Mouse (Mus musculus) brain, embryonic 14.5 days (tissue): Measurements from ENCODE around the gene 1810043G02Rik. TPM values are rescaled to one million over a fixed set of nuclear protein-coding genes. Genes with fewer than 3 reads are reported as not detected.
"Not testable (repeated sequence)": the region's sequence is repeated elsewhere in the genome, so short reads cannot be mapped to it uniquely, and the experiment has no call there.

Source experiments
- DNase-seq: peaks from one replicate; pipeline ENCODE4 v3.0.0-alpha.2; 2011; ENCODE audit warnings: low read depth
- CTCF ChIP-seq: fragments of 200-500 bp; IDR thresholded peaks from 2 replicates; pipeline ENCODE4 v1.5.1; 2012; ENCODE audit warnings: inconsistent platforms, mild to moderate bottlenecking, moderate library complexity, borderline replicate concordance; ENCODE audit not compliant: insufficient read depth, insufficient read length; ENCODE audit errors: extremely low read depth
- POLR2A ChIP-seq: fragments of 200-500 bp; IDR thresholded peaks from 2 replicates; pipeline ENCODE4 v1.6.1; 2012; ENCODE audit warnings: mild to moderate bottlenecking, inconsistent platforms, borderline replicate concordance; ENCODE audit not compliant: poor library complexity, insufficient read depth, insufficient read length, severe bottlenecking; ENCODE audit errors: extremely low read depth
- polyA plus RNA-seq: library from polyadenylated mRNA; depleted of rRNA; stranded (reverse); fragments of >200 nt; gene quantifications from 2 replicates; pipeline ENCODE4 v1.2.3, GENCODE M21; 2012; rRNA removed

The 1810043G02Rik gene
- polyA plus RNA-seq, 1 experiment = 54.5 TPM

DNA sequence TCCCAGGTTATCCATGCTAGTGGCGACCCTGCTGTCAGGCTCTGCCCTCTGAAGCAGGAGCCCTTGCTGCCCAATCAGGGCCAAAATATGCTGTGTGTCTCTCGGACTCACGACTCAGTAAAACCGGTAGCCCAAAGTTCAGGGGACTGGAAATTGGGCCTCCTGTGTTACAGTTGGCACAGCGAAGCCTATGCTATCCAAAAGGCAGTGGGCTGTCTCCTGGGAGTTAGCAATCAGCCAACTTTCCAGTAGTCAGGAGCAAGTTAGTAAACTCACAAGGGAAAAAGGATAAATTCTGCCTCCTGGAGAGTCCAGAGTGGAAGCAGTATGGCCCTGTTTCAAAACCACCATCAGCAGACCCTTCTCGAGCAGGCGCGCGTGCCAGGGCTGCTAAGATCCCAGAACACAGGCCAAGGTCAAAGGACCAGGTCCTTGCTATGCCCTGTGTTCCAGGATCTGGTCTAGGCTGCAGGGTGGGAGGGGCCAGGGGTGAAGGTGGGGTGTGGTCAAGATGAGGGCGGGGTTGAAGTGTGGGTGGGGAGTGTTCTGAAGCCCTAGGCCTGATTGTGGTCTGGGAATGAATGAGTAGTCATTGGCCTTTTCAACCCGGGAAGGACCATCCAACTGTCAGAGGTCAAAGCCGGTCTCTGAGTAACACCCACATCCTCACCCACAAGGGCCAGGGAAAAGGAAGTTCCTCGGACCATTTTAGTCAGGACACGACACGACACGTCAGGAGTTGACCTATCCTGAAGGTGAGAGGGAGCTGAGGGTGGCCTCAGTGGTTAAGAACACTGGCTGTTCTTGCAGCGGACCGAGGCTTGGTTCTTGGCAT is 34.6 kb downstream of the 1810043G02Rik start:
- no peak for TF ChIP-seq CTCF
- no peak for TF ChIP-seq POLR2A
- no peak for DNase-seq

GRCm38 (mm10) chr10:78015489-78015888 is 37.2 kb downstream of the 1810043G02Rik start:
- DNase-seq = no peak

DNA sequence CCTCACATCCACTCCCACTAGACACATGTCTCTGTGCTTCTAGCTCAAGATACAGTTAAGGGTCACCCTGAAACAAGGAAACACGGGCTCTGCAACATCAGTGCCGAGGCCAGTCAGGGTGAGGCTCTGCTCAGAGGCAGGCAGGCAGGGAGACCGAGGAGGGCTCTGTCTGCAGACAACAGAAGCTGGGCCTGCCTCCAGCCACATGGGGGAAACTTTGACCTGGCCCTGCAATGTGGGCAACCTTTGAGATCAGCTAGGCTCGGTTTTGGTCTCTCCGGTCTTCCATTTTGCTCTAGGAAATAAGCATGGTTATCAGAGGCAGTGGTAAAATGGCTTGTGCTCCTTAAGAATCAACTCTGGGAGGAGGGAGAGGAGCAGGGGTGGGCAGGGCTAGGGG is 38.0 kb downstream of the 1810043G02Rik start:
- TF ChIP-seq CTCF (no peak), POLR2A (no peak)
- DNase-seq = no peak

More at GRCm38 (mm10) chr10:78015489-78015888, 37.2 kb downstream of the 1810043G02Rik start:
- no peak for TF ChIP-seq POLR2A
- no peak for TF ChIP-seq CTCF

- peak; percentile 89 for DNase-seq
- no peak for TF ChIP-seq POLR2A
- peak; percentile 97 for TF ChIP-seq CTCF
Measured at GRCm38 (mm10) chr10:78018797-78019203, 40.5 kb downstream of the 1810043G02Rik start.

GRCm38 (mm10) chr10:78019291-78019690 is 41.0 kb downstream of the 1810043G02Rik start:
- no peak for TF ChIP-seq POLR2A
- TF ChIP-seq CTCF = no peak
- DNase-seq = no peak

- DNase-seq = not testable (repeated sequence)
Measured at GRCm38 (mm10) chr10:78019984-78020383, 41.7 kb downstream of the 1810043G02Rik start.

GRCm38 (mm10) chr10:78025453-78025852 is 47.1 kb downstream of the 1810043G02Rik start:
- DNase-seq = peak; percentile 9

DNA sequence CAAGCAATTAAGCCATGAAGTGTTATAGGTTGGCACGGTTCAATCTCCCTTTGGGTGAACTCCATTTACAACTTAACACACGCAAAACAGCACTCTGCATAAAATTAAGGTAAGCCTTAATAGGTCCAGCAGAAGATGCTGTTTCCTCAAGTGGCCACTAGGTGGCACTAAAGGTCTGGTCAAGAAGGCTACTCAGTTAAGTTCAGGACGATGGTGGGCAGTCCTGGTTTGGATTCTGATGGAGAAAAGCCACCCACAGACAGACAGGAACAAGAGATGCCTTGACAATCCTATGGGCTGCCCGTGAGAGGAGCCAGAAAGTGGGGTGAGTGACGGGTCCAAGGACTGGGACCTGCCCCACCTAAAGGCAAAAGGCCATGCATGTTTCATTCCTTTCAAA is 49.8 kb downstream of the 1810043G02Rik start:
- DNase-seq = peak; percentile 93
- no peak for TF ChIP-seq POLR2A
- peak; percentile 90 for TF ChIP-seq CTCF

GRCm38 (mm10) chr10:78029080-78029479 is 50.8 kb downstream of the 1810043G02Rik start:
- no peak for TF ChIP-seq POLR2A
- no peak for TF ChIP-seq CTCF
- no peak for DNase-seq

DNA sequence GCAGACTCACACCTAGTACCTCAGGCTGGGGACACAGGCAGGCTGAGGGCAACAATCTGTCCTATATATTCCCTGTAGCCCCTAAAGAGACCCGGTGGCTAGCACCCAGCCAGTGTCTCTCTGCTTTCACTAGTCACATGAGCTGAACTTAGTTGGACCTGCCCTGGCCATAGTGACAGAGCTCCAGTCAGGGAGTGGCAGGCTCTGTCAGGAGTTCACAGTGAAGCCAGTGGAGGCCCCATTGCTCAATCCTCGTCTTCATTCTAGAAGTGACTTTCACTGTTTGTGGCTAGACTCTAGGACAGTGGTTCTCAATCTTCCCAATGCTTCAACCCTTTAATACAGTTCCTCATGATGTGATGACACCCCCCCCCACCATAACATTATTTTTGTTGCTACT is 53.7 kb downstream of the 1810043G02Rik start:
- TF ChIP-seq POLR2A = no peak
- TF ChIP-seq CTCF = no peak
- DNase-seq = no peak

Other genes starting within 250 kb of the 1810043G02Rik start
- not detected in 2 replicates for gene Gm18596, start 235.9 kb upstream of the 1810043G02Rik start, polyA plus RNA-seq
- gene Gm9736, start 227.2 kb upstream of the 1810043G02Rik start, polyA plus RNA-seq = not detected in 2 replicates
- gene Gm3233, start 218.8 kb upstream of the 1810043G02Rik start, polyA plus RNA-seq = not detected in 2 replicates
- gene Gm3238, start 207.2 kb upstream of the 1810043G02Rik start, polyA plus RNA-seq = not detected in 2 replicates
- gene Gm7138, start 201.6 kb upstream of the 1810043G02Rik start, polyA plus RNA-seq = not detected in 2 replicates
- not detected in 2 replicates for gene Gm3250, start 196.0 kb upstream of the 1810043G02Rik start, polyA plus RNA-seq
- gene Gm7137, start 190.3 kb upstream of the 1810043G02Rik start, polyA plus RNA-seq = not detected in 2 replicates
- not detected in 2 replicates for gene Gm9639, start 183.4 kb upstream of the 1810043G02Rik start, polyA plus RNA-seq
- gene Gm19668, start 179.4 kb upstream of the 1810043G02Rik start, polyA plus RNA-seq = not detected in 2 replicates
- not detected in 2 replicates for gene Gm9507, start 166.7 kb upstream of the 1810043G02Rik start, polyA plus RNA-seq
- 0.14 TPM in 1 of 2 replicates, not detected in the other for gene Gm2696, start 163.8 kb upstream of the 1810043G02Rik start, polyA plus RNA-seq
- not detected in 2 replicates for gene Krtap10-4, start 151.4 kb upstream of the 1810043G02Rik start, polyA plus RNA-seq
- not detected in 2 replicates for gene Krtap10-10, start 142.6 kb upstream of the 1810043G02Rik start, polyA plus RNA-seq
- not detected in 2 replicates for gene Gm36176, start 131.7 kb upstream of the 1810043G02Rik start, polyA plus RNA-seq
- 0.10 TPM in 1 of 2 replicates, not detected in the other for gene Gm10318, start 125.7 kb upstream of the 1810043G02Rik start, polyA plus RNA-seq
- gene Gm3285, start 116.5 kb upstream of the 1810043G02Rik start, polyA plus RNA-seq = not detected in 2 replicates
- gene Lrrc3, start 76.0 kb upstream of the 1810043G02Rik start, polyA plus RNA-seq = 9.5 and 15.3 TPM in 2 replicates
- 6.3 and 6.5 TPM in 2 replicates for gene Trpm2, start 8.0 kb upstream of the 1810043G02Rik start, polyA plus RNA-seq
- 146 and 161 TPM in 2 replicates for gene Pfkl, start 31.6 kb downstream of the 1810043G02Rik start, polyA plus RNA-seq
- not detected in 2 replicates for gene Dnmt3l, start 63.4 kb downstream of the 1810043G02Rik start, polyA plus RNA-seq
- 0.55 and 0.74 TPM in 2 replicates for gene Aire, start 65.1 kb downstream of the 1810043G02Rik start, polyA plus RNA-seq
- gene Icosl, start 90.8 kb downstream of the 1810043G02Rik start, polyA plus RNA-seq = 1.2 and 1.3 TPM in 2 replicates
- gene D10Jhu81e, start 191.3 kb downstream of the 1810043G02Rik start, polyA plus RNA-seq = 60.2 and 75.5 TPM in 2 replicates
- gene Pwp2, start 206.6 kb downstream of the 1810043G02Rik start, polyA plus RNA-seq = 18.7 and 19.6 TPM in 2 replicates